In genomic region chr3:34868698-34869409, GRCm38 (mm10) we compare ENCODE assay signal across 13 mouse cellular contexts.
DNase-seq lines count a peak whose midpoint lies in the region; ATAC-seq lines count a peak whose summit lies in the region.
"Had no signal": no experiment of that assay in that cellular context is flagged by ENCODE, and none has a peak within 500 bp of the region (broad histone marks: within the 10 kb centered on the region; RNA-seq: fewer than 3 reads in every experiment).

No protein-coding gene starts in this region.

- no peak overlapping the region for H3K9ac ChIP-seq in midbrain, embryonic 12.5 days (replicated peaks)
- H3K9ac ChIP-seq in midbrain, embryonic 11.5 days (ENCODE audit: low read length), result no peak overlapping the region; the same call in 1 of the 2 replicates
- no peak overlapping the region for H3K9ac ChIP-seq in forebrain, embryonic 11.5 days (ENCODE audit: low read length)
- no peak overlapping the region for H3K9ac ChIP-seq in hindbrain, embryonic 16.5 days (ENCODE audit: low read depth, low read length)
- H3K9ac ChIP-seq: liver, postnatal 0 days had no signal

- 48% methylated on average over 16 of the region's 16 CpGs for WGBS in midbrain, embryonic 12.5 days
- WGBS in midbrain, embryonic 11.5 days, result 58% methylated on average over 16 of the region's 16 CpGs
- 50% methylated on average over 16 of the region's 16 CpGs for WGBS in forebrain, embryonic 11.5 days
- WGBS in hindbrain, embryonic 16.5 days, result 47% methylated on average over 16 of the region's 16 CpGs

- no peaks in the 10 kb centered on the region for H3K36me3 ChIP-seq in midbrain, embryonic 12.5 days
- H3K36me3 ChIP-seq in midbrain, embryonic 11.5 days (ENCODE audit: control insufficient read depth, insufficient read depth, low read length), result no peaks in the 10 kb centered on the region
- H3K36me3 ChIP-seq in forebrain, embryonic 11.5 days (ENCODE audit: control insufficient read depth, insufficient read depth, low read length), result no peaks in the 10 kb centered on the region
- H3K36me3 ChIP-seq in hindbrain, embryonic 16.5 days (ENCODE audit: control insufficient read depth, insufficient read depth, low read length), result no peaks in the 10 kb centered on the region

- no peak for ATAC-seq in midbrain, embryonic 12.5 days (ENCODE audit: low FRiP score, low read depth)
- ATAC-seq in midbrain, embryonic 11.5 days (ENCODE audit: low FRiP score), result no peak
- no peak for ATAC-seq in forebrain, embryonic 11.5 days (replicated peaks; ENCODE audit: low FRiP score)
- peak; percentile 14; the same call in 1 of the 2 replicates for ATAC-seq in hindbrain, embryonic 16.5 days
- ATAC-seq: liver, postnatal 0 days had no signal

- no peak overlapping the region for H3K4me2 ChIP-seq in midbrain, embryonic 12.5 days (replicated peaks)
- no peak overlapping the region for H3K4me2 ChIP-seq in midbrain, embryonic 11.5 days
- H3K4me2 ChIP-seq in forebrain, embryonic 11.5 days (ENCODE audit: low read depth, low read length, severe bottlenecking), result no peak overlapping the region
- no peak overlapping the region for H3K4me2 ChIP-seq in hindbrain, embryonic 16.5 days (ENCODE audit: low read length)

- no peak overlapping the region for H3K4me3 ChIP-seq in midbrain, embryonic 12.5 days
- H3K4me3 ChIP-seq in midbrain, embryonic 11.5 days (ENCODE audit: low read depth, low read length), result no peak overlapping the region
- no peak overlapping the region for H3K4me3 ChIP-seq in forebrain, embryonic 11.5 days (ENCODE audit: low read depth, low read length)
- no peak overlapping the region for H3K4me3 ChIP-seq in hindbrain, embryonic 16.5 days (ENCODE audit: low read length)
- H3K4me3 ChIP-seq: erythroblast, embryonic 14.5 days had no signal

- peaks cover 9% of the 10 kb centered on the region for H3K4me1 ChIP-seq in midbrain, embryonic 12.5 days
- H3K4me1 ChIP-seq in midbrain, embryonic 11.5 days (ENCODE audit: control insufficient read depth, insufficient read depth, low read length), result peaks cover 2% of the 10 kb centered on the region; the same call in 1 of the 2 replicates
- peaks cover 4% of the 10 kb centered on the region; the same call in 1 of the 2 replicates for H3K4me1 ChIP-seq in forebrain, embryonic 11.5 days (replicated peaks; ENCODE audit: control insufficient read depth, insufficient read depth, low read length)
- H3K4me1 ChIP-seq in hindbrain, embryonic 16.5 days (ENCODE audit: control insufficient read depth, insufficient read depth, low read depth, low read length), result no peaks in the 10 kb centered on the region

- H3K9me3 ChIP-seq in midbrain, embryonic 12.5 days, result no peaks in the 10 kb centered on the region
- no peaks in the 10 kb centered on the region for H3K9me3 ChIP-seq in midbrain, embryonic 11.5 days (ENCODE audit: control insufficient read depth, low read length)
- no peaks in the 10 kb centered on the region; the same call in 1 of the 2 replicates for H3K9me3 ChIP-seq in forebrain, embryonic 11.5 days (ENCODE audit: control insufficient read depth, low read length)
- H3K9me3 ChIP-seq in hindbrain, embryonic 16.5 days (ENCODE audit: control insufficient read depth, low read length), result no peaks in the 10 kb centered on the region

- DNase-seq in midbrain, embryonic 11.5 days (ENCODE audit: low spot score, missing footprints), result no peak
- DNase-seq in forebrain, embryonic 11.5 days (ENCODE audit: low spot score), result peak; percentile 53
- DNase-seq in retina, postnatal 1 day, result peak; percentile 57
- no peak for DNase-seq in cerebellum, adult 11-12 months
- no peak for DNase-seq in cerebellum, adult 18-20 months
- DNase-seq: cerebellum, adult 9-10 months; gastrocnemius, postnatal 36 days; kidney, adult 8-10 months; liver, postnatal 0 days; thymus, postnatal 4 days had no signal

- no peaks in the 10 kb centered on the region; the same call in 1 of the 2 replicates for H3K27me3 ChIP-seq in midbrain, embryonic 12.5 days
- no peaks in the 10 kb centered on the region for H3K27me3 ChIP-seq in midbrain, embryonic 11.5 days (ENCODE audit: control insufficient read depth, insufficient read depth, low read length)
- H3K27me3 ChIP-seq in forebrain, embryonic 11.5 days (ENCODE audit: control insufficient read depth, insufficient read depth, low read length), result no peaks in the 10 kb centered on the region
- H3K27me3 ChIP-seq in hindbrain, embryonic 16.5 days (replicated peaks; ENCODE audit: control insufficient read depth, insufficient read depth, low read length), result no peaks in the 10 kb centered on the region

- 0 out of 2 replicates have a peak overlapping the region, but pooled peaks have one; percentile 20 for H3K27ac ChIP-seq in midbrain, embryonic 12.5 days (replicated peaks)
- no peak overlapping the region for H3K27ac ChIP-seq in midbrain, embryonic 11.5 days (ENCODE audit: low read depth, low read length)
- no peak overlapping the region for H3K27ac ChIP-seq in forebrain, embryonic 11.5 days (ENCODE audit: low read depth, low read length)
- H3K27ac ChIP-seq in hindbrain, embryonic 16.5 days (ENCODE audit: low read depth, low read length), result no peak overlapping the region

Comparison
In these comparisons a context has a peak if more than half of its experiments do, and no peak if none do; other contexts are left out.
1. DNase-seq: peak in forebrain, embryonic 11.5 days (single experiment) and retina, postnatal 1 day (single experiment); none in midbrain, embryonic 11.5 days (single experiment), cerebellum, adult 11-12 months (single experiment) and cerebellum, adult 18-20 months (0 of 2).